Mouse (Mus musculus) midbrain, embryonic 12.5 days (tissue): Measurements from ENCODE around the gene Dok5. TPM values are rescaled to one million over a fixed set of nuclear protein-coding genes. Genes with fewer than 3 reads are reported as not detected.

Source experiments
- ATAC-seq: fragments of 200-750 bp; cut with Nextera tagmentation; 2 replicates; pipeline ENCODE4 v1.8.0; 2017; ENCODE audit warnings: low read depth, moderate TSS enrichment, moderate library complexity; ENCODE audit not compliant: low FRiP score
- H3K27ac ChIP-seq: fragments of 300-500 bp; sonication (generic); replicated peaks from 2 replicates; pipeline ENCODE4 v1.5.1; 2016; ENCODE audit warnings: mild to moderate bottlenecking
- H3K27me3 ChIP-seq: fragments of 300-500 bp; sonication (generic); 2 replicates; pipeline ENCODE4 v1.6.1; 2016; ENCODE audit warnings: mild to moderate bottlenecking
- H3K36me3 ChIP-seq: fragments of 300-500 bp; sonication (generic); 2 replicates; pipeline ENCODE4 v1.6.1; 2016
- H3K4me1 ChIP-seq: fragments of 300-500 bp; sonication (generic); 2 replicates; pipeline ENCODE4 v1.6.1; 2016
- H3K4me2 ChIP-seq: fragments of 300-500 bp; sonication (generic); replicated peaks from 2 replicates; pipeline ENCODE4 v1.6.1; 2016; ENCODE audit warnings: mild to moderate bottlenecking, moderate library complexity
- H3K4me3 ChIP-seq: fragments of 300-500 bp; sonication (generic); 2 replicates; pipeline ENCODE4 v1.5.1; 2016; ENCODE audit warnings: mild to moderate bottlenecking
- H3K9ac ChIP-seq: fragments of 300-500 bp; sonication (generic); replicated peaks from 2 replicates; pipeline ENCODE4 v1.6.1; 2016; ENCODE audit warnings: mild to moderate bottlenecking, moderate library complexity
- H3K9me3 ChIP-seq: fragments of 300-500 bp; sonication (generic); 2 replicates; pipeline ENCODE4 v1.6.1; 2016; ENCODE audit warnings: mild to moderate bottlenecking
- WGBS: fragments of 180-500 bp; shearing (Covaris S2); methylation state at CpG from one replicate; pipeline ENCODE4 v1.1.7; 2016; 5-methylcytosine and 5-hydroxymethylcytosine counted together
- polyA plus RNA-seq: library from polyadenylated mRNA; unstranded; fragments of >200 nt; fragmentation: Nextera tagmentation; extraction: Ambion mirVana; gene quantifications from 2 replicates; pipeline ENCODE4 v1.2.1, GENCODE M21; 2016

Gene Dok5
- polyA plus RNA-seq, 1 experiment from 2014 or later = 25.6 TPM

DNA sequence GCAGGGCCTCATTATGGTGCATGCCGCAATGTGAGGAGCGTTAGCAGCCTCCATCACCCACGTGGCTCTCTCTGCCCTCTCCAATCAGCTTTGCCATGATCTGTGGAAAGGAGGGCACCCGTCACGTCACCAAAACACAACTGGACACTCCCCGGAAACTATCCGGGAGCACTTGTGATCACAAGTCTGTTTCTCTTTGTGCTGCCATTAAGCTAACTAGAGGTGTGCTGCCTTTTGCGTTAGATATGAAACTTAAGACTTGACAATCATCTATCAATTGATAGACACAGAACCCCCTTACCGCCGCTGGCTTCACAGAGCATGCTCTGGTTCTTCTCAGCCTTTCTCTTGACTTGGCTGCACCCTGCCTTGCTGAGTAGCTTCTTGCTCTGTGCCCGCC lies 6.9 kb upstream of the Dok5 start:
- Histone ChIP-seq H3K9me3 (no peaks in the 10 kb centered on the region), H3K4me1 (0 out of 2 replicates have a peak, but pooled peaks cover 10% of the 10 kb centered on the region), H3K27ac (no peak overlapping the region), H3K27me3 (0 out of 2 replicates have a peak, but pooled peaks cover 4% of the 10 kb centered on the region), H3K9ac (no peak overlapping the region), H3K4me2 (no peak overlapping the region), H3K36me3 (no peaks in the 10 kb centered on the region), H3K4me3 (no peak overlapping the region)
- 91% methylated on average over 11 of the region's 11 CpGs for WGBS
- no peak for ATAC-seq

DNA sequence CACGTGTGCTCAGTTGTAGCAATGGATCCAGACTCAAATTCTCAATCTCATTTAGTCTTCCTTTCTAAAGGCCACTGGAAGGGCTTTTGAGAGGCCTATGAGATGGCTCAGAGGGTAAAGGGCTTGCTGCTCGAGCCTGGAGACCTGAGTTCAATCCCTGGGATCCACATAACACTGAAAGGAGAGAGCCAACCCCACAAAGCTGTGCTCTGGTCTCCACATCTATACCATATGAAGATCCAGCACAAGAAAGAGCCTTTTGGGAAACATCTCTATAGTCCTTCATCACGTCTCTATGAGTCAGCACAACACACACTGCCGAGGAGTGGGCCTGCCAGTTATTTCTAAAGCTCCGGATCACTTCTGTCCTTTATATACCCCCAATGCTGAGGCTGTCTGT lies 5.8 kb upstream of the Dok5 start:
- H3K4me3 ChIP-seq = no peak overlapping the region
- 89% methylated on average over 5 of the region's 5 CpGs for WGBS
- no peaks in the 10 kb centered on the region for H3K36me3 ChIP-seq
- no peak overlapping the region for H3K27ac ChIP-seq
- no peak for ATAC-seq
- 0 out of 2 replicates have a peak, but pooled peaks cover 4% of the 10 kb centered on the region for H3K27me3 ChIP-seq
- H3K4me1 ChIP-seq = peaks cover under 1% of the 10 kb centered on the region; the same call in 1 of the 2 replicates
- H3K9me3 ChIP-seq = no peaks in the 10 kb centered on the region
- H3K9ac ChIP-seq = no peak overlapping the region
- H3K4me2 ChIP-seq = no peak overlapping the region

DNA sequence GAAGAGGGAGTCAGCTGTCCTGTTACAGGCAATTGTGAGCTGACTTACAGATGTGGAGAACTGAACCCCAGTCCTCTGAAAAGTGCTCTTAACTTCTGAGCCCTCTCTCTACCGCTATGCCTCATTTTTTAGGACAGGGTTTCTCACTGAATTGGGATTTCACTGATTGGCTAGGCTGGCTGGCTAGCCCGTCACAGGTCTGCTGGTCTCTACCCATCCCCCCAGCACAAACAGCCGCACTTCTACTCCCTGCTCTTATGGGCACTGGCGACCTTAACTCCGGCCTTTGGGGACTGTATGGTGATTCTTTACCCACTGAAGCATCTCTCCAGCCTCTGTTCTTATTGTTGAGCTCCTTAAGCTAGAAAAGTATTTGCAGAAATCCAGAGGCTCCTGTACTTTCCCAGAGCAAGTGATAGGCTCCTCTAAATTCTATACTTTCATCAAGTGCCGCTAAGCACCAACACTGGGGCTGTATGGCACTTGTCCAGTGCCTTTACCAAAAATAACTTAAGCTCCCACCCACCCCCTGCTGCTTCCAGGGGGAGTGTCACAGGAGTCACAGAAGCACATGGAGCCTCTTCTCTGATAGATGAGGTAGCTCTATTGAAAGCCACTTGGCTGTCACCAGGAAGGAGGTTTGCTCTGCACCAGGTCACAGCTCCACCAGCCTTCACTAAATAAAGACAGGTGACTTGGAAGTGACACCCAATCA lies 4.5 kb upstream of the Dok5 start:
- H3K36me3 ChIP-seq = no peaks in the 10 kb centered on the region
- no peak overlapping the region for H3K4me2 ChIP-seq
- ATAC-seq = no peak
- 0 out of 2 replicates have a peak, but pooled peaks cover 4% of the 10 kb centered on the region for H3K27me3 ChIP-seq
- no peak overlapping the region for H3K27ac ChIP-seq
- H3K9me3 ChIP-seq = no peaks in the 10 kb centered on the region
- H3K4me1 ChIP-seq = peaks cover 8% of the 10 kb centered on the region
- WGBS = 43% methylated on average over 6 of the region's 6 CpGs
- no peak overlapping the region for H3K9ac ChIP-seq
- H3K4me3 ChIP-seq = no peak overlapping the region

DNA sequence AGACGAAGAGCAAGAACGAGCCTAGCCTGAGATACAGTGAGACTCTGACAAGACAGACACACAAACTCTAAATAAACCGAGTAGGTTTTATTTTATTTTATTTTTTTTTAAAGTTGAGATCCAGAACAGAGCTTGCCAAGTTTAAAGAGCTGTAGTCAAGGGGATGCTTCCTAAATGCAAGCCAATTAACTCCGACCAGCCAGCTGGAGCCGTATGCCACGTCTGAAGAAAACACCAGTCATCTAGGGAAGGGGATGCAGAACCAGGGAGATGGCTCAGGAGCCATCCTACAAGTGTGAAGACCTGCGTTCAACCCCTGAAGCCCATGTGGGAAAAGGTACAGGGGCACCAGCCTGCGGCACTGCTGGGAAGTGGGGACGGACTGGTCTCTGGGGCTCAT lies 2.7 kb upstream of the Dok5 start:
- no peak overlapping the region for H3K4me3 ChIP-seq
- peaks cover 16% of the 10 kb centered on the region for H3K4me1 ChIP-seq
- H3K36me3 ChIP-seq = no peaks in the 10 kb centered on the region
- no peak overlapping the region for H3K4me2 ChIP-seq
- ATAC-seq = no peak
- H3K27ac ChIP-seq = no peak overlapping the region
- 89% methylated on average over 9 of the region's 9 CpGs for WGBS
- H3K9ac ChIP-seq = no peak overlapping the region
- no peaks in the 10 kb centered on the region for H3K9me3 ChIP-seq
- 0 out of 2 replicates have a peak, but pooled peaks cover 4% of the 10 kb centered on the region for H3K27me3 ChIP-seq

DNA sequence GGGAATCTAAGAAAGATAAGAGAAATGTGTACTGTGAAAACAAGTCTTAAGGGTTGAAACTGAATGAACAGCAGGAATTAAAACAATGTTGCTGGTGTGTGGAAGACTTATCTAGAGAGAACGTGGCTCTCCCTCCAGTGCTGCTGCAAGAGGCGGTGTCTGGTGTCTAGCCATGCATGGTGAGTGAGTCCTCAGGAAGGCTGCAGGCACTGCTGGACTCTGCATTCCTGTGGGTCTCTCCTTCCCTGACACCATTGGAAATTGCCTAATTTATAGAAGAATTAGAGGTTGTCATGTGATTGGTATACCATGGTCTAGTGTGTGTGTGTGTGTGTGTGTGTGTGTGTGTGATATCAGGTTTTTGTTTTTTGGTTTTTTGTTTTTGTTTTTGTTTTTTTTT lies 1.9 kb upstream of the Dok5 start:
- H3K9me3 ChIP-seq = no peaks in the 10 kb centered on the region
- no peak for ATAC-seq
- no peak overlapping the region for H3K4me3 ChIP-seq
- H3K9ac ChIP-seq = no peak overlapping the region
- 40% methylated on average over 2 of the region's 2 CpGs for WGBS
- H3K27me3 ChIP-seq = 0 out of 2 replicates have a peak, but pooled peaks cover 4% of the 10 kb centered on the region
- no peaks in the 10 kb centered on the region for H3K36me3 ChIP-seq
- peaks cover 16% of the 10 kb centered on the region for H3K4me1 ChIP-seq
- no peak overlapping the region for H3K4me2 ChIP-seq
- H3K27ac ChIP-seq = no peak overlapping the region

DNA sequence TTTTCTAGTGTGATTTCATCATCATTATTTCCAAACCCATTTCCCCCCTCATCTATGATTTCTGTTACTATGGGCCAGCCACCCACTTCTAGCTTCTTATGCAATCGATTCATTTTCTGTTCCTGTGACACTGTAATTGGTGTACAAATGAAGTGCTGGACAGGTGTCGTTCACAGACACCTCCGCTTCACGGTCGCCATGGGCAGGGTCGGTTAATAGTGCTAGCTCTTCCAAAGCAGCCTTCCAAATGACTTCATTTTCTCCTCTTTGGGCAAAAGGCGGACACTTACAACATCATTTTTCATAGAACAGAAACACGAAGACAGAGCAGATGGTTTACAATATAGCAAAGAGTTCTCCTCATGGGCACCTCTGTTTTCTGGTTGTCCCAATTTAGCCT lies 1.5 kb upstream of the Dok5 start:
- no peak for ATAC-seq
- H3K27me3 ChIP-seq = 0 out of 2 replicates have a peak, but pooled peaks cover 4% of the 10 kb centered on the region
- H3K9me3 ChIP-seq = no peaks in the 10 kb centered on the region
- no peak overlapping the region for H3K27ac ChIP-seq
- peaks cover 16% of the 10 kb centered on the region for H3K4me1 ChIP-seq
- no peak overlapping the region for H3K4me2 ChIP-seq
- H3K36me3 ChIP-seq = no peaks in the 10 kb centered on the region
- H3K9ac ChIP-seq = no peak overlapping the region
- H3K4me3 ChIP-seq = no peak overlapping the region
- WGBS = 90% methylated on average over 8 of the region's 8 CpGs

DNA sequence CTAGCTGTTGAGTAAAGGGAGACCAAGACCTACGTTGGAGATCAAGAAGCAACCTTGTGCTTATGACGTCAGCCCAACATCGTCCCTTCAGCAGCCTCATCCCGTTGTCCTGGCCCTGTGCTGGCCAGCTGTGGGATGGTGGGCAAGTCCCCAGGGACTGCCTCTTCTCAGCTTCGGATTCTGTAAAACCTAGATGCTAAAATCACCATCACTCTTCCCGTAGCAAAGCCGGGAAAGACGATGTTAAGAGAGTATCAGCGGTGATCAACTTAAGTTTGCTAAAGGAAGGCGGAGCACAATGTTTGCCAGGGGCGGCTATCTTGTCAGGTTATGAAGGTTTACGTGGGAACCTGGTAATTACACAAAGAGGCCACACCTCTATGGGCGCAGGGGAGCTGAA lies 826 bp upstream of the Dok5 start:
- Histone ChIP-seq H3K9me3 (no peaks in the 10 kb centered on the region), H3K4me2 (peak overlapping the region; percentile 84), H3K27me3 (0 out of 2 replicates have a peak, but pooled peaks cover 4% of the 10 kb centered on the region), H3K9ac (no peak overlapping the region), H3K27ac (peak overlapping the region; percentile 76; the same call in 1 of the 2 replicates), H3K36me3 (no peaks in the 10 kb centered on the region), H3K4me3 (no peak overlapping the region), H3K4me1 (peaks cover 16% of the 10 kb centered on the region)
- ATAC-seq = no peak
- WGBS = 71% methylated on average over 13 of the region's 13 CpGs

DNA sequence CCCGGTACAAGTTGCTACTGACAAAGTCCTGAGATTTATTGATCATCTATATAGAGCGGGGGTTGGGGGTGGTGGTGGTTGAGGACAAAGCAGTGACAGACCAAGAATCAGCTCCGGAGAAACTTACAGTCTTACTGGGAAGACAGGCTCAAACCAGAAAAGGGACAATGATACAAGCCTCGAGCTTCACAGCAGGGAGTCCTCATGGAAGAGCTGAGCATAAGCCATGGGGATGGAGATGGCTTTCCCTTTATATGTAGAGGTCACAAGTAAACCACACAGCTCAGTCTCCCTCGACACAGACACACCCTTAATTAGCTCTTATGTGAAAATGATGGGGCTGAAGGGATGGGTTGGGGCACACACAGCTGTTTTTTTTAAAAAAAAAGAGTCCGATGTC lies 402 bp upstream of the Dok5 start:
- Histone ChIP-seq H3K36me3 (no peaks in the 10 kb centered on the region), H3K9ac (peak overlapping the region; percentile 68), H3K27me3 (0 out of 2 replicates have a peak, but pooled peaks cover 4% of the 10 kb centered on the region), H3K4me1 (peaks cover 16% of the 10 kb centered on the region), H3K4me3 (peak overlapping the region; percentile 59), H3K9me3 (no peaks in the 10 kb centered on the region), H3K4me2 (peak overlapping the region; percentile 84), H3K27ac (peak overlapping the region; percentile 76)
- ATAC-seq = peak; percentile 48
- 18% methylated on average over 6 of the region's 6 CpGs for WGBS

DNA sequence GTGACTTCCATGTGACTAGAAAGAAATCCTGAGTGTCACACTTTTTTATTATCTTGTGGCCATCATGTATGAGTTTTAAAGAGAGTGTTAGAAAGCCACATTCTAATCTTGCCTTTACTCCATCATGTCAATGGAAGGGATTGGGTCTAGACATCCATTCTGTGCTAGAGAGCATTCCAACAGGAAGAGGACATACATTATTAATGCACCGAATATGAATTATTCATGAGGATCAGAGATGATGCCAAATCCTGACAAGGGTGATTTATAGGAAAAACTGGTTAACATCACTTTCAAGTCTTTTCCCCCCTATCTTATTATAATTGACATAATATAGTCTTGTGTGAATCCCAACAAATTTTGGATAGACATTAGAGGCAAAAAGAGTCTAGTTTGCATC lies 2.1 kb downstream of the Dok5 start:
- no peaks in the 10 kb centered on the region for H3K27me3 ChIP-seq
- H3K4me2 ChIP-seq = peak overlapping the region; percentile 84
- no peaks in the 10 kb centered on the region for H3K9me3 ChIP-seq
- peaks cover 16% of the 10 kb centered on the region for H3K4me1 ChIP-seq
- no peak overlapping the region for H3K9ac ChIP-seq
- ATAC-seq = no peak
- no peak overlapping the region for H3K27ac ChIP-seq
- H3K36me3 ChIP-seq = no peaks in the 10 kb centered on the region
- H3K4me3 ChIP-seq = peak overlapping the region; percentile 59; the same call in 1 of the 2 replicates
- WGBS = 58% methylated on average over 1 of the region's 1 CpGs

DNA sequence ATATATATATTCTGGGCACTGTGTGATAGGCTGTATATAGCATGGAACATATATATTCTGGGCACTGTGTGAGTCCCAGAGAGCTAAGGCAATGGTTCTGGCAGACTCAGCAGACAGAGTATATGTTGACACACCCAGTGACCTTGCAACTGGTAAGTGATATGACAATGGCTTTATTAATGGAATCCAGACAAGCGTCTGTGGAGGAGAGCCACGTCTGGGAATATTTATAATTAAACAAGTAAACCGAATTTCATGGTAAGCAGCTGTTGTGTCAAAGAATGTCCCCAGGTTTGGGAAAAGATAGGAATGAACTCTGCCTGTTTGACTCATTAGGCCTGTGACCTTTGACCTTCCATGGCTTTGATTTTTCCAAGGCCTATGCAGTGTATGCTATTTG lies 2.8 kb downstream of the Dok5 start:
- Histone ChIP-seq H3K27ac (no peak overlapping the region; the same call in 1 of the 2 replicates), H3K4me1 (peaks cover 18% of the 10 kb centered on the region), H3K9me3 (no peaks in the 10 kb centered on the region), H3K27me3 (no peaks in the 10 kb centered on the region), H3K4me3 (no peak overlapping the region), H3K36me3 (no peaks in the 10 kb centered on the region), H3K9ac (no peak overlapping the region), H3K4me2 (peak overlapping the region; percentile 14; the same call in 1 of the 2 replicates)
- ATAC-seq = no peak
- WGBS = 60% methylated on average over 3 of the region's 3 CpGs

DNA sequence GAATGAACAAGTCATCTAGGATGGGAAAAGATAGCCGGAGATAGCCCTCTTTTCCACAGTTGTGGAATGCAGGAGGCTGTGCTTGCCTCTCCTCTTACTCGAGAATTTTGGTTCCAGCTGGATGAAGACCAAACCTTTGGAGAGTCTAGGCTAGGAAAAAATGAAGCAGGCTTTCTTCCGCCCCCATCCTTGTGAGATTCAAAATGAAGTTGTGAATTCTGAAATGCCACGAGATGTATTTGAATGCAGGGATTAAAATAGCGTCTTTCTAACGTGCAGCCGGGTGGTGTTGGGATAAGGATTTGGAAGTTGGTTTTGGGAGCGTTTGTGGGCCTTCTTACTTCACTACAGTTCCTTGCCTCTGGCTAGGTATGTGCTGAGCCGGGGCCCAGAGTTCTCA lies 6.8 kb downstream of the Dok5 start:
- H3K36me3 ChIP-seq = no peaks in the 10 kb centered on the region
- no peaks in the 10 kb centered on the region for H3K9me3 ChIP-seq
- no peak overlapping the region for H3K9ac ChIP-seq
- H3K27me3 ChIP-seq = no peaks in the 10 kb centered on the region
- 86% methylated on average over 9 of the region's 9 CpGs for WGBS
- H3K27ac ChIP-seq = no peak overlapping the region
- no peak overlapping the region for H3K4me3 ChIP-seq
- no peak for ATAC-seq
- H3K4me1 ChIP-seq = peaks cover 12% of the 10 kb centered on the region; the same call in 1 of the 2 replicates
- no peak overlapping the region for H3K4me2 ChIP-seq

DNA sequence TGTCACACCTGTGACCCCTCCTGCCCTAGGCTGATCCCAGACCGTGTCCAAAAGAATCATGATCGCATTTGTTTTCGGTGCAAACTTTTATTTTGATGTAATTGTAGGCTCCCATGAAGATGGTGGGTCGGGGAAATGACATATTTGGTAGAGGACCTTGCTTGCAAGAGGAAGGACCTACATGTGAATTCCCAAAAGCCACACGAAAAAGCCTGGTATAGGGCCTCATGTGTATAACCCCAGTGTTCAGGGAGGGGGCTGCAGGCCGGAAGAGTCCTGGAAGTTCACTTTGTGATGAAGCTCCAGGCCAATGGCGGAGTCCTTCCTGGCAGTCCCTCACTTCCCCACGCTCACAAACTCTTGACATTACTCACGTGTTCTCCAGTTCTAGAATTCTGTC lies 7.3 kb downstream of the Dok5 start:
- no peaks in the 10 kb centered on the region for H3K9me3 ChIP-seq
- H3K27me3 ChIP-seq = no peaks in the 10 kb centered on the region
- H3K27ac ChIP-seq = no peak overlapping the region
- H3K4me2 ChIP-seq = no peak overlapping the region
- H3K36me3 ChIP-seq = no peaks in the 10 kb centered on the region
- H3K9ac ChIP-seq = no peak overlapping the region
- 90% methylated on average over 9 of the region's 9 CpGs for WGBS
- H3K4me3 ChIP-seq = no peak overlapping the region
- ATAC-seq = no peak
- 0 out of 2 replicates have a peak, but pooled peaks cover 9% of the 10 kb centered on the region for H3K4me1 ChIP-seq
